In genomic region chr13:37569486-37569885, GRCm38 (mm10) we compare ENCODE assay signal across 20 mouse cellular contexts.
"Had no signal": no experiment of that assay in that cellular context is flagged by ENCODE, and none has a peak within 500 bp of the region (broad histone marks: within the 10 kb centered on the region; RNA-seq: fewer than 3 reads in every experiment).

No protein-coding gene starts in this region.

- H3K36me3 ChIP-seq: lung, embryonic 15.5 days; midbrain, embryonic 13.5 days; midbrain, embryonic 15.5 days; neural tube, embryonic 13.5 days; neural tube, embryonic 15.5 days had no signal

- H3K27ac ChIP-seq: lung, embryonic 15.5 days; macrophage; midbrain, embryonic 13.5 days; midbrain, embryonic 15.5 days; neural tube, embryonic 13.5 days; neural tube, embryonic 15.5 days had no signal

- H3K9me3 ChIP-seq: lung, embryonic 15.5 days; midbrain, embryonic 13.5 days; midbrain, embryonic 15.5 days; neural tube, embryonic 13.5 days; neural tube, embryonic 15.5 days had no signal

- H3K4me2 ChIP-seq: lung, embryonic 15.5 days; midbrain, embryonic 11.5 days; midbrain, embryonic 13.5 days; midbrain, embryonic 15.5 days; neural tube, embryonic 13.5 days; neural tube, embryonic 15.5 days had no signal

- DNase-seq: liver, postnatal 0 days; lung, adult 2 months; lung, postnatal 14 days; lung, postnatal 36 days; retina, postnatal 1 day; right cerebral cortex, adult 18-20 months; right cerebral cortex, postnatal 25 days; right cerebral cortex, postnatal 4 days; spleen, adult 18-20 months; thymus, adult 18-20 months; thymus, postnatal 14 days; thymus, postnatal 36 days had no signal

- H3K4me1 ChIP-seq: midbrain, embryonic 13.5 days; midbrain, embryonic 15.5 days; neural tube, embryonic 13.5 days; neural tube, embryonic 15.5 days had no signal

- H3K9ac ChIP-seq: liver, postnatal 0 days; lung, embryonic 15.5 days; midbrain, embryonic 13.5 days; midbrain, embryonic 15.5 days; neural tube, embryonic 13.5 days; neural tube, embryonic 15.5 days had no signal

- H3K4me3 ChIP-seq: lung, embryonic 15.5 days; megakaryocyte, embryonic 14.5 days; midbrain, embryonic 13.5 days; midbrain, embryonic 15.5 days; neural tube, embryonic 13.5 days; neural tube, embryonic 15.5 days had no signal

- H3K27me3 ChIP-seq: lung, embryonic 15.5 days; midbrain, embryonic 13.5 days; midbrain, embryonic 15.5 days; neural tube, embryonic 13.5 days; neural tube, embryonic 15.5 days had no signal
